ENCODE assay signal across 8 mouse cellular contexts in the genomic region with DNA sequence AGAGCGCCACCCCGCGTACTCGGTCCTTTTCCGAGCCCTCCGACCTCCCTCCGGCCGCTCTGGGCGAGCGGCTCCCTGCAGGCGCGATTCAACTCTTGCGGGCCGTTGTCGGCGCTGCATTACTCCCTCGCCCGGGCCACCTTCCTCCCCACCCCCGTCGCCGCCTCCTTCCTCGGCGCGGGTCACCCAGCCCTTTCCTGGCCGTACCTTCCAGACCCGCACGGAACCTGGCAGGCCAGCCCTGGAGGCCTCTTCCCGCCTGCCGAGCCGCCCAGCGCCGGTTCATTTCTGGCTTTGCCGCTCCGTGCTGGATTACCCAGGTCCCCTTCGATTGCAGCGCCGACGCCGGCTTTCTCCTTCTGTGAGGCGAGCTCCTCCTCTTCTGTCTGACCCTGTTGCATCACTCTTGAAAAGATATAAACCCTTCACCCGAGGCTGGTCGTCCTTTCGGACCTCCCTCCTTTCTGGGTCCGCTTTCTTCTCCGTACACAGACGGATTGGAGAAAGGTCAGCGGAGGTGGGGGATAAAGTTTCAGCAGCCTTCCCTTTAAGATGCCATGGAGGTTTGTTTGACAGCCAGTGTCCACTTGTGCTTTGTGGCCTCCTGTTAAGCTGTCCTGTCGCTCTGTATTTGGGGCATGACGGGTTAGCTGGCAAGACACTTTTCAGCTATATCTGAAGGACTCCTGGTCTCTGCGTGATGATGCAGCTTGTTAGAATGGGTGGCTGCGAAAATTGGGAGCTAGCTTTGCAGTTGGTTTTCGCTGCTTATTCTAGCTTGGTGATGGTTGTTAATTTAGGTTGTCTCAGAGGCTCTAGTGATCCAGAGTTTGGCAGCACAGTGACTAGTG. TPM values are rescaled to one million over a fixed set of nuclear protein-coding genes. Genes with fewer than 3 reads are reported as not detected.
DNase-seq lines count a peak whose midpoint lies in the region; ATAC-seq and TF ChIP-seq lines count a peak whose summit lies in the region.

No protein-coding gene starts in this region.

- H3K4me2 ChIP-seq in embryonic facial prominence, embryonic 11.5 days (ENCODE audit: low read depth, low read length), result peak overlapping the region; percentile 83
- H3K4me2 ChIP-seq in liver, embryonic 11.5 days, result peak overlapping the region; percentile 77

- intact Hi-C loops in heart, adult 2 months (cut with DNase I), result loop anchor here (5.0 kb wide), 1 partner anchor 50 kb away; a partner anchor contains a TSS

- H3K79me2 ChIP-seq in heart, adult 2 months (replicated peaks; ENCODE audit: control insufficient read depth, insufficient read depth, low read length), result peaks cover 4% of the 10 kb centered on the region

- peak overlapping the region; percentile 93 for H3K4me3 ChIP-seq in embryonic facial prominence, embryonic 11.5 days (ENCODE audit: low read depth, low read length)
- peak overlapping the region; percentile 96 for H3K4me3 ChIP-seq in heart, adult 2 months
- H3K4me3 ChIP-seq in liver, embryonic 11.5 days (ENCODE audit: low read depth, low read length), result peak overlapping the region; percentile 88

- peak; percentile 24; the same call in 1 of the 2 replicates for TF ChIP-seq CTCF in heart, adult 2 months (IDR thresholded peaks at IDR 0.05)

- TF ChIP-seq EP300 in heart, adult 2 months (IDR thresholded peaks at IDR 0.05; ENCODE audit: insufficient read depth, low read depth, low read length), result no peak

- H3K9me3 ChIP-seq in embryonic facial prominence, embryonic 11.5 days (replicated peaks; ENCODE audit: control insufficient read depth, low read length), result no peaks in the 10 kb centered on the region
- no peaks in the 10 kb centered on the region for H3K9me3 ChIP-seq in liver, embryonic 11.5 days (ENCODE audit: control insufficient read depth, low read length)

- 0 out of 2 replicates have a peak, but pooled peaks have one; percentile 11 for TF ChIP-seq POLR2A in heart, adult 2 months (IDR thresholded peaks at IDR 0.05; ENCODE audit: insufficient read depth, low read depth, low read length)

- WGBS in embryonic facial prominence, embryonic 11.5 days, result 2% methylated on average over 52 of the region's 52 CpGs
- WGBS in heart, adult 2 months, result under 1% methylated on average over 51 of the region's 52 CpGs
- 1% methylated on average over 52 of the region's 52 CpGs for WGBS in liver, embryonic 11.5 days

- H3K36me3 ChIP-seq in embryonic facial prominence, embryonic 11.5 days (replicated peaks; ENCODE audit: control insufficient read depth, insufficient read depth, low read depth, low read length), result peaks cover 2% of the 10 kb centered on the region
- H3K36me3 ChIP-seq in heart, adult 2 months (ENCODE audit: control insufficient read depth, insufficient read depth, low read length), result no peaks in the 10 kb centered on the region
- peaks cover 4% of the 10 kb centered on the region; the same call in 1 of the 2 replicates for H3K36me3 ChIP-seq in liver, embryonic 11.5 days (ENCODE audit: control insufficient read depth, insufficient read depth, low read length)
- H3K36me3 ChIP-seq in splenic B cell, adult 2 months (ENCODE audit: control insufficient read depth, insufficient read depth, low read length, poor library complexity, severe bottlenecking), result peaks cover 6% of the 10 kb centered on the region

- peak overlapping the region; percentile 65; the same call in 1 of the 2 replicates for H3K27ac ChIP-seq in embryonic facial prominence, embryonic 11.5 days (replicated peaks; ENCODE audit: low read depth, low read length)
- peak overlapping the region; percentile 77 for H3K27ac ChIP-seq in heart, adult 2 months
- peak overlapping the region; percentile 64 for H3K27ac ChIP-seq in liver, embryonic 11.5 days (ENCODE audit: low read depth, low read length)

- peaks cover 6% of the 10 kb centered on the region for H3K4me1 ChIP-seq in embryonic facial prominence, embryonic 11.5 days (ENCODE audit: control insufficient read depth, insufficient read depth, low read length)
- H3K4me1 ChIP-seq in heart, adult 2 months (ENCODE audit: control insufficient read depth, insufficient read depth, low read length), result peaks cover 6% of the 10 kb centered on the region
- H3K4me1 ChIP-seq in liver, embryonic 11.5 days (replicated peaks; ENCODE audit: control insufficient read depth, insufficient read depth, low read length), result peaks cover 25% of the 10 kb centered on the region

- peak overlapping the region; percentile 90 for H3K9ac ChIP-seq in embryonic facial prominence, embryonic 11.5 days (replicated peaks; ENCODE audit: low read length)
- peak overlapping the region; percentile 84 for H3K9ac ChIP-seq in heart, adult 2 months (ENCODE audit: low read depth, low read length)
- peak overlapping the region; percentile 94 for H3K9ac ChIP-seq in liver, embryonic 11.5 days (ENCODE audit: low read depth, low read length)

- ATAC-seq in embryonic facial prominence, embryonic 11.5 days (replicated peaks; ENCODE audit: insufficient number of reproducible peaks, low FRiP score, low TSS enrichment, low read depth), result peak; percentile 24
- peak; percentile 65 for ATAC-seq in liver, embryonic 11.5 days (replicated peaks; ENCODE audit: low FRiP score)
- ATAC-seq in monocyte, adult 5-6 weeks (replicated peaks; ENCODE audit: insufficient number of reproducible peaks, low FRiP score, low TSS enrichment, poor library complexity, severe bottlenecking), result peak; percentile 42

- no peaks in the 10 kb centered on the region for H3K27me3 ChIP-seq in embryonic facial prominence, embryonic 11.5 days (ENCODE audit: control insufficient read depth, insufficient read depth, low read length)
- H3K27me3 ChIP-seq in heart, adult 2 months (ENCODE audit: control insufficient read depth, insufficient read depth, low read length), result no peaks in the 10 kb centered on the region
- no peaks in the 10 kb centered on the region for H3K27me3 ChIP-seq in liver, embryonic 11.5 days (replicated peaks; ENCODE audit: control insufficient read depth, insufficient read depth, low read length)
- H3K27me3 ChIP-seq in splenic B cell, adult 2 months (ENCODE audit: control insufficient read depth, insufficient read depth, low read length, poor library complexity, severe bottlenecking), result peaks cover 2% of the 10 kb centered on the region; the same call in 1 of the 2 replicates

- DNase-seq in 3134 (ENCODE audit: extremely low read depth, insufficient read length, low spot score) (peak; percentile 83), adipocyte (ENCODE audit: low spot score) (peak; percentile 74)
- DNase-seq in embryonic facial prominence, embryonic 11.5 days (ENCODE audit: low spot score), result peak; percentile 65
- DNase-seq in heart, adult 2 months, result peak; percentile 63 to 69
- peak; percentile 75 for DNase-seq in kidney, adult 18-20 months
- peak; percentile 76 for DNase-seq in liver, embryonic 11.5 days (ENCODE audit: low spot score)
- DNase-seq in splenic B cell, adult 2 months (ENCODE audit: low read depth, low spot score), result peak; percentile 10

RNA-seq across cellular contexts. Expression of a gene that starts 0.8 kb away (rescaled TPM):
- 5.2 and 6.4 TPM in 2 replicates for polyA plus RNA-seq in embryonic facial prominence, embryonic 11.5 days (2014; fragmentation: Nextera tagmentation; extraction: Ambion mirVana)
- total RNA-seq in heart, adult 2 months (2021), result 10 to 100 TPM; 14.7 to 19.4 TPM
- polyA plus RNA-seq in heart, adult 2 months (2012; rRNA removed), result 5.3 and 10.1 TPM in 2 replicates
- polyA plus RNA-seq in liver, embryonic 11.5 days (2014; fragmentation: Nextera tagmentation; extraction: Ambion mirVana), result 9.2 and 9.4 TPM in 2 replicates
- 3.9 to 5.1 TPM (median 4.2 TPM) in 3 replicates for total RNA-seq in monocyte, adult 5-6 weeks (2017)

RNA-seq across cellular contexts. Expression of a gene that starts 19.1 kb away (rescaled TPM):
- 355 and 368 TPM in 2 replicates for polyA plus RNA-seq in embryonic facial prominence, embryonic 11.5 days (2014; fragmentation: Nextera tagmentation; extraction: Ambion mirVana)
- total RNA-seq in heart, adult 2 months (2021), result 10 to 100 TPM; 44.5 to 55.2 TPM
- 43.4 and 52.4 TPM in 2 replicates for polyA plus RNA-seq in heart, adult 2 months (2012; rRNA removed)
- 305 and 315 TPM in 2 replicates for polyA plus RNA-seq in liver, embryonic 11.5 days (2014; fragmentation: Nextera tagmentation; extraction: Ambion mirVana)
- total RNA-seq in monocyte, adult 5-6 weeks (2017), result 77.5 to 88.4 TPM (median 81.4 TPM) in 3 replicates

RNA-seq across cellular contexts. Expression of a gene that starts 36.6 kb away (rescaled TPM):
- polyA plus RNA-seq in embryonic facial prominence, embryonic 11.5 days (2014; fragmentation: Nextera tagmentation; extraction: Ambion mirVana), result 12.4 and 12.7 TPM in 2 replicates
- 100 to 1,000 TPM; 136 to 151 TPM for total RNA-seq in heart, adult 2 months (2021)
- polyA plus RNA-seq in heart, adult 2 months (2012; rRNA removed), result 112 and 163 TPM in 2 replicates
- 19.2 and 22.7 TPM in 2 replicates for polyA plus RNA-seq in liver, embryonic 11.5 days (2014; fragmentation: Nextera tagmentation; extraction: Ambion mirVana)
- total RNA-seq in monocyte, adult 5-6 weeks (2017), result 146 to 207 TPM (median 171 TPM) in 3 replicates

RNA-seq across cellular contexts. Expression of a gene that starts 52.1 kb away (rescaled TPM):
- polyA plus RNA-seq in embryonic facial prominence, embryonic 11.5 days (2014; fragmentation: Nextera tagmentation; extraction: Ambion mirVana), result 12.3 and 13.3 TPM in 2 replicates
- 10 to 100 TPM; 51.6 to 76.4 TPM for total RNA-seq in heart, adult 2 months (2021)
- polyA plus RNA-seq in heart, adult 2 months (2012; rRNA removed), result 64.4 and 90.1 TPM in 2 replicates
- polyA plus RNA-seq in liver, embryonic 11.5 days (2014; fragmentation: Nextera tagmentation; extraction: Ambion mirVana), result 8.3 and 8.9 TPM in 2 replicates
- 16.1 to 31.0 TPM (median 22.1 TPM) in 3 replicates for total RNA-seq in monocyte, adult 5-6 weeks (2017)

RNA-seq across cellular contexts. Expression of a gene that starts 52.6 kb away (rescaled TPM):
- polyA plus RNA-seq in embryonic facial prominence, embryonic 11.5 days (2014; fragmentation: Nextera tagmentation; extraction: Ambion mirVana), result 104 and 109 TPM in 2 replicates
- total RNA-seq in heart, adult 2 months (2021), result 10 to 100 TPM; 21.5 to 21.6 TPM
- 12.5 and 13.2 TPM in 2 replicates for polyA plus RNA-seq in heart, adult 2 months (2012; rRNA removed)
- polyA plus RNA-seq in liver, embryonic 11.5 days (2014; fragmentation: Nextera tagmentation; extraction: Ambion mirVana), result 61.0 and 70.0 TPM in 2 replicates
- 25.8 to 43.4 TPM (median 35.3 TPM) in 3 replicates for total RNA-seq in monocyte, adult 5-6 weeks (2017)

Comparison
In these comparisons a context has a peak if more than half of its experiments do, and no peak if none do; other contexts are left out.
1. Peak in every context shown above with its lines: DNase-seq, ATAC-seq, H3K4me3 ChIP-seq and H3K27ac ChIP-seq.
2. DNase-seq: peak in every context shown above with its lines; median percentile 83 in 3134; 76 in liver, embryonic 11.5 days; 75 in kidney, adult 18-20 months; 74 in adipocyte; 66 in heart, adult 2 months; 65 in embryonic facial prominence, embryonic 11.5 days; 10 in splenic B cell, adult 2 months.